Mouse (Mus musculus) cerebellum, adult (tissue): ENCODE measurements around the gene Txnrd2.
A peak's percentile ranks its signal among the peaks of the same experiment; 100 is the strongest.

Experiments used
- ATAC-seq: cut with Nextera tagmentation; 2 replicates; pipeline ENCODE4 v1.9.2; 2017; ENCODE audit warnings: mild to moderate bottlenecking, moderate library complexity, mixed read lengths; ENCODE audit not compliant: insufficient number of reproducible peaks, low FRiP score, low TSS enrichment

The Txnrd2 gene

GRCm38 (mm10) chr16:18479667-18480066 is 53.5 kb downstream of the Txnrd2 start:
- no peak for ATAC-seq

GRCm38 (mm10) chr16:18480933-18481485 is 54.8 kb downstream of the Txnrd2 start:
- no peak for ATAC-seq

DNA sequence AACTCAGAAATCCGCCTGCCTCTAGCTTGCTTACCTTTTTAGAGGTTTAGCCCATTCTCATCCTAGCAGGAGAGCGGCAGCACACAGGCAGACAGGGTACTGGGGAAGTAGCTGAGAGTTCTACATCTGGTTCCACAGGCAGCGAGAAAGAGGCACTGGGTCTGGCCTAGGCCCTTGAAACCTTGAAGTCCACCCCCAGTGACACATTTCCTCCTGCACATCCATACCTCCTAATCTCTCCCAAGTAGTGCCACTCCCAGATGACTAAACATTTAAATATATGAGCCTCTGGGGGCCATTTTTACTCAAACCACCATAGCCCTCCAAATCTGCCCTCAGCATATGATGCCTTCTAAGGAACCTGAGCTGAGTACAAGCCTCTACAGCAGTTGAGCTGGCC is 56.2 kb downstream of the Txnrd2 start:
- ATAC-seq = no peak

- no peak for ATAC-seq
Measured at GRCm38 (mm10) chr16:18483839-18484238, 57.7 kb downstream of the Txnrd2 start.

DNA sequence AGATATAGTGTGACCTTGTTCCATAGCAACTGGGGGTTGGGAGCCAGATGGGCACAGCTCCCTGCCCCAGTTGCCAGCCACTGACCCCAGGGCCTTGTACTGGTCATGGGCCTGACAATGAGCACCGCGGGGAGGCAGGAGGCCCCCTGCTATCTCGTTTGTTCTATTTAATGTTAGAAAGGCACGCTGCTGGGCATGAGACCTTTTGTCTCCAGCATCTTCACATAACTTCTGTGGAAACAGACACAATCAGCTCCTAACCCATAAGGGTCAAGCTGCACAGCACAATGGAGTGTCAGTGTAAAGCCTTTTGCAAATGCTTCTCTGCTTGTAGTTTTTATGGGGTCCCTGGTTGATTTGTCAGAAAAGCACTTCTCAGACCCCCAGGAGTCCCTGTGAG is 58.2 kb downstream of the Txnrd2 start:
- ATAC-seq = no peak

GRCm38 (mm10) chr16:18484794-18485435 is 58.7 kb downstream of the Txnrd2 start:
- no peak for ATAC-seq

- ATAC-seq = no peak
Measured at GRCm38 (mm10) chr16:18486126-18486525, 59.9 kb downstream of the Txnrd2 start.

- ATAC-seq = no peak
Measured at GRCm38 (mm10) chr16:18490281-18490680, 64.1 kb downstream of the Txnrd2 start.

DNA sequence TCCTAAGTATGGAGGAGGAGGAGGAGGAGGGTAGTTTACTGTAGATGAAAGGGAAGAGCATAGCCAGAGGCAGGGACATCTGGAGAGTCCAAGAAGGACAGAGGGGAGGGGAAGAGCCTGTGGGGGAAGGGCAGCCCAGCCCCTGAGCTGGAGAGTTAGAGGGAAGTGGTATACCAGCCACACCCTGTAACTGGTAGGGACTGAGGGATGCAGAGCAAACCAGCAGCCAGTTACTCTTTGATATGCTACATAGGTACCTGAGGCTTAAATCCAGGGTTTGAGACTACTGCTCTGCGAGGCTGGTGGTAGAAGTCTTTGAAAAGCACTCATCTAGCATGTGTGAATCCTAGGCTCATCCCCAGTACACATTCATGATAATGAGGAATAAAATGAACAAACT is 64.7 kb downstream of the Txnrd2 start:
- no peak for ATAC-seq

DNA sequence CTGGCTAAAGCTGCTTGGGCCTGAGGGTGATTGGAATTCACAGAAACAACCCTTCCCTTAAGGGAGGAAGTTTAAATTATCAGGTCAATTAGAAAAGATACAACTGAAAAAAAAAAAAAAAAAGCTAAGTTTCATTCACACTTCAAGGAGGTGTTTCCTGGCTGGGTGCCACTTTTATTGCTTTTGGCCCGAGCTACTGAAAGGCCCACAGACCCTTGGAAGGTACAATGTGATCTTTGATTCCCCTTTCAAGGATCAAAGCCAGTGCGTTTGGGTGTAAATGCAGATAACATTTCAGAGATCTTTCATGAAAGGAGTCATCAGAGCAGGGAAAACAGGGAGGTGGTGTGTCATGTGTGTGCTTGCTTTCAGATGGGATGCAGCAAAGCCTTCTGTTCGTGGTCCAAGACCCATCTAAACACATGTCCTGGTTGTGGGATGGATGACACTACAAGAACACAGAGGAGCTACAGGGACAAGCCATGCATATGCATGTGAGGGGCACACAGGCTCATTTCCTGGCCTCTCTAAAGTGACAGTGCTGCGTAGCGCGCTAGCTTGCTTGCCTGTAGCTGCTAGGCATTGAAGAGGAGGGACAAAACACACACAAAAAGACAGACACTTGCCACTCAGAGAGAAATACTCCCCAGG is 71.8 kb downstream of the Txnrd2 start:
- peak; percentile 18; the same call in 1 of the 2 replicates for ATAC-seq

DNA sequence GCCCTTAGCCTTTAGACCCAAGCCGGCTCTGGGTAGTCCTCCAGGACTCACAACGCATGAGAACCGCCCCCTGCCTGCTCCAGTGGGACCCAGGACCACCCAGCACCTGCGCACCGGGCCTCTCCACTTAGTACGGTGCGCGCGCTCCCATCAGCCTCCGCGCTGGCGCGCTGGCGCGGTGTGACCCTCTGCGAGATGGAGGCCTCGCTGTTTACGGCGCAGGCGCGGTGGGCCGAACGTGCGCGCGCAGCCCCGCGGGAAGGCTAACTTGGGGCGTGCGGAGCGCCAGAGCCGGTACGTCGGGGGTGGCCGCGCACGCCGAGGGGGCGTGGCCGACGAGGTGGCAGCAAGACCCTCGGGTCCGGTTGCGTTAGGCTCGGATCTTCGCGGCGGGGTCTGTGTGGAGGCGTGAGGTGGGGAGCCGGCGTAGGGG is 72.4 kb downstream of the Txnrd2 start, which contains the start of the genes Gnb1l and Rtl10:
TSS of gene Gnb1l (plus strand) at position 156 of the 433 bp plus-strand sequence.
TSS of gene Rtl10 (plus strand) at position 344 of the 433 bp plus-strand sequence.
- peak; percentile 95 for ATAC-seq

DNA sequence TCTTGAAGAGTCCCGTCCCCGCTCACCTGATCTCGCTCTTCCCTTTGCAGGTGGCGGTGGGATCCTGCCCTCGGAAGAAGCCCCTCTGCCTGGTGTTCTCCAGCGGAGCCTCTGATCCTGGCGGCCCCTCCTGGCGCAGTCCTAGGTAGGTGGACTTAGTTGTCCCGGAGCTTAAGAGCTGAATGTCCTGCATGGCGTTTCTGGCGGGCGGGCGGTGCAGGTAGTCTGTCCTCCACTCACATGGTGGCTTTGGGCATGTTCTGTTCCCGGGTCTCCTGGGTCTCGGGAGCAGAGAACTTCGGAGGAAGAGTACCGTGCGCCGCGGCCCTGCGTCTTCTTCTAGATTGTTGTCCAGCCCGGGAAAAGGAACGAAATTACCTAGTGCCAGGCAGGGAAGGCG is 72.8 kb downstream of the Txnrd2 start:
- ATAC-seq = peak; percentile 47; the same call in 1 of the 2 replicates

DNA sequence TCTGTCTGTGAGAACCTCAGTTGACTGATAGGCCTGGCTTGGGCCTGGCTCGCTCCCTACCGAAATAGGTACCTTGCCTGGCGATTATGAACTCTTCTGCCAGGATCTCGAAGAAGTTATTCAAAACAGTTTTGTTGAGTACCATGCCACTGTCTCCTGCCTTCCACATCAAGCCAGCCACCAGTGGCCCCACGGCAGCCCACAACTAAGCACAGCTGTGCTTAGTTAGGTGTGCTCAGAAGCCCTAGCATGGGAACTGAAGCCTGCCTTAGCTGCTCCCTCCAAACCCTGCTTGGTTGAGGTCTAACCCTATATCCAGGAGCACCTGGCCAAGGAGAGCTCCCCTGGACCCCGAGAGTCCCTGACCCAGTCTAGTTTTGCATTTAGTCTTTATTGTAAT is 75.3 kb downstream of the Txnrd2 start:
- no peak for ATAC-seq

GRCm38 (mm10) chr16:18503566-18504342 is 77.6 kb downstream of the Txnrd2 start:
- no peak for ATAC-seq

DNA sequence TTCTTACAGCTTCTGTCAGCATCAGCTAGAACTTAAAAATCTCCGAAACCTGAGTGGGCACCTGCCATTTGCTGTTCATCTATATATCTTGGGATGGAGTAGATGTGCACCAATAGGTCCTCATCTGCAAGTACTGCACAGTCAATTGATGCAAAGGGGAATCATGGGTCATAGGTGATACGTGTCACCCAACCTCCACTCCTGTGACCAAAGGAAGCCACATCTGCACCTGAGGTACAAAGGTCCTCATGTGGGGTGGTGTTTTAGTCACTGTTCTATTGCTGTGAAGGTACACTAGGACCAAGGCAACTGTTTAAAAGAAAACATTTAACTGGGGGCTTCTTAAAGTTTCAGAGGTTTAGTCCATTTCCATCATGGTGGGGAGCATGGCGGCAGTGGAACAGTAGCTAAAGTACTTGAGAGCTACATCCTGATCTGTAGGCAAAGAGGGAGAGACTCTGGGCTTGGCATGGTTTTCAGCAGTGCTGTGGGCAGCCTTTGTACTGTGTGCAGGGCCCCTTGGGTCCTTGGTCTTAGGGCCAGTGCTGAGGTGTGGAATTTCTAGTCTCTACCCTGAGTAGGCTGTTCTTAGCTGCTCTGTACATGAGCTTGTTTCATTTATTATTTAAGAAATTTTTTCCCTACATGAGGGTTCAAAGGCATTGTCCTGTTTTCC is 80.5 kb downstream of the Txnrd2 start:
- no peak for ATAC-seq

DNA sequence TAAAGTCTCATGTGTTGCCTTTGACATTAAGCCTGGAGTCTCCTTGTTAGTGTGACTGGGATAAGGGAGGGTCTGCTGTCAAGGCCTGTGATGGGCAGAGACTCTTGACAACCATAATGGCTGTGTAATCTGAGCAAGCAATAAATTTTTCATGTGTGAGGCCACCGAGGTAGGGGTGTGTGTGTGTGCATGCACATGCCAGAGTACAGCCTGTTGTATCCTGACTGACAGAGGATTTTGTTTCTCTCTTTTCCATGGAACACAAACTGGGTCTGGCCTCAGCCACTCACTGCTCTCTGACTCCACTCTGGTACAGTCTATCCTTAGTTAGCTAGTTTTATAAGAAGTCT is 81.0 kb downstream of the Txnrd2 start:
- ATAC-seq = no peak

- ATAC-seq = no peak
Measured at GRCm38 (mm10) chr16:18511741-18512140, 85.6 kb downstream of the Txnrd2 start.

- ATAC-seq = no peak
Measured at GRCm38 (mm10) chr16:18513508-18513907, 87.3 kb downstream of the Txnrd2 start.

DNA sequence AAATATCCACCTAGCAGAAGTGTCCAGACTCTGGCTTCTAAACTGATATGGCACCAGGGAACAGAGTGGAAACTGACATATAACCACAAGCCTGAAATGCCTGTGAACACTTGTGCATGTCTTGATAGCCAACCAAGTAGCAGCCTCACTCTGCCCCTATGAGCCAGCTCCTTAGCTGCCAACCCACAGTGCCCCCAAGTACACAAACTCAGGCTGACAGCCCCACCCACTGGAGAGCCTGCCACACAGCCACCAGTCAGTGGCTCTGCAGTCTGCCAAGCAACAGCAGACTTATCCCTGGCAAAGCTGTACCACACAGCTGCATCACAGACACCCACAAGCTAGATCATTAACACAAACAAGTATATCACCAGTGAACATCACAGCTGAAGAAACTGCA is 91.9 kb downstream of the Txnrd2 start:
- no peak for ATAC-seq

DNA sequence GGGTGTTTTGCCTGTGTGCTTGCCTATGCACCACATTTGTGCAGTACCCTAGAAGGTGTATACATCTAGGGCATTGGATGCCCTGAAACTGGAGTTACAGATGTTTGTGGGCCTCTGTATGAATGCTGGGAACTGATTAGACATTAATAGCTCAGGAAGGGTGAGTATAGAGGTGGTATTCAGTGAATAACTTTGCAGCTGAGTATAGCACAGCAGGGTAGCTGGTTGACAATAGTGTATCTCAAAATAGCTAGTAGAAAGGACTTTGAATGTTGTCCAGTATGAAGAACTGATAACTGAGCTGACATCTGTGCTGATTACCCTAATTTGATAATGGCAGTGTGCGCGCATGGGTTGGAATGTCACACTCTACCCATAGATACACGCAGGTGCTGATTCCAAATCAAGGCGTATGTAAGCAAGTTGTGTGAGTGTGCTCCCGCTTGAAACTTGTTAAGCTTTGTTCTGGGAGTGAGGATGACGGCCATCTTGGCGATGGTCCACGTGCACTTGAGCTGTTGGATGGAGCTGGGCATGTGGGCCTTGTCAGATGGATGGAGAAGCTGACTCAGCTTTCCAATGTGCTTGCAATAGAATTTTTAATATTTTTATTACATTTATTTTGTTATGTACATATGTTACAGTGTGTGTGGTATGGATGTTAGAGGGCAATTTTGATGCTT is 97.5 kb downstream of the Txnrd2 start:
- no peak for ATAC-seq
